In the genomic region with DNA sequence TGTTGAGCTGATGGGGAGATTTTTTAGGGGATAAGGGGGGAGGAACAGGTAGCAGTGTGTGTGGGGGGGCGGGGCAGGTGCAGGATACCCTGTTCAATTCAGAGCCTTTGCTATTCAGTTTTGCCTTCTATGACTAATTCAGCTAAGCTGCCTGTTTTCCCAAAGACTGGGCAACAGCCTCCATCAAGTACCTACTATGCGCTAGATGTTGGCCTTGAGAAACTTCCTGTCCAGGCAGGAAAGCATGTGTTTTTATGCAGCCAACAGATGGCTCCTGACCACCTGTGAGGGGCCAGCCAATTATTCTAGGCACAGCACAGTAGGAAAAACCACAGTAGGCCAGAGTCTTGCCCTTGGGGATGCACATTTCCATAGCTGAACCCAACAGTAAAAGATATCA, we compare ENCODE assay signal across 26 mouse cellular contexts. TPM values are rescaled to one million over a fixed set of nuclear protein-coding genes. Genes with fewer than 3 reads are reported as not detected.
DNase-seq lines count a peak whose midpoint lies in the region; ATAC-seq lines count a peak whose summit lies in the region.
"Had no signal": no experiment of that assay in that cellular context is flagged by ENCODE, and none has a peak within 500 bp of the region (broad histone marks: within the 10 kb centered on the region; RNA-seq: fewer than 3 reads in every experiment).

No protein-coding gene starts in this region.

- ATAC-seq in hindbrain, embryonic 14.5 days (ENCODE audit: low FRiP score), result no peak
- no peak for ATAC-seq in hindbrain, embryonic 12.5 days (ENCODE audit: low FRiP score)
- ATAC-seq in midbrain, embryonic 15.5 days (replicated peaks), result no peak
- ATAC-seq in forebrain, embryonic 16.5 days, result no peak
- ATAC-seq in activated CD4-positive, CD25-positive, alpha-beta regulatory T cell, adult 4 months, result no peak
- ATAC-seq: liver, embryonic 12.5 days; liver, postnatal 0 days had no signal

- H3K4me2 ChIP-seq in hindbrain, embryonic 14.5 days (replicated peaks), result no peak overlapping the region
- no peak overlapping the region for H3K4me2 ChIP-seq in hindbrain, embryonic 12.5 days (replicated peaks)
- no peak overlapping the region for H3K4me2 ChIP-seq in midbrain, embryonic 15.5 days
- H3K4me2 ChIP-seq in forebrain, embryonic 16.5 days (ENCODE audit: low read length), result no peak overlapping the region
- H3K4me2 ChIP-seq: embryonic facial prominence, embryonic 12.5 days; heart, embryonic 13.5 days; hindbrain, embryonic 13.5 days; kidney, embryonic 15.5 days; liver, embryonic 12.5 days had no signal

- peaks cover 3% of the 10 kb centered on the region; the same call in 1 of the 2 replicates for H3K4me1 ChIP-seq in hindbrain, embryonic 14.5 days (replicated peaks; ENCODE audit: control insufficient read depth, insufficient read depth, low read length)
- 0 out of 2 replicates have a peak, but pooled peaks cover 2% of the 10 kb centered on the region for H3K4me1 ChIP-seq in hindbrain, embryonic 12.5 days
- peaks cover 12% of the 10 kb centered on the region; the same call in 1 of the 2 replicates for H3K4me1 ChIP-seq in midbrain, embryonic 15.5 days
- no peaks in the 10 kb centered on the region for H3K4me1 ChIP-seq in midbrain, embryonic 10.5 days
- peaks cover 23% of the 10 kb centered on the region for H3K4me1 ChIP-seq in forebrain, embryonic 16.5 days (replicated peaks; ENCODE audit: control insufficient read depth, insufficient read depth, low read length)
- H3K4me1 ChIP-seq: embryonic facial prominence, embryonic 12.5 days had no signal

- no peaks in the 10 kb centered on the region for H3K9me3 ChIP-seq in hindbrain, embryonic 14.5 days (ENCODE audit: control insufficient read depth, low read length)
- no peaks in the 10 kb centered on the region for H3K9me3 ChIP-seq in hindbrain, embryonic 12.5 days (replicated peaks)
- no peaks in the 10 kb centered on the region for H3K9me3 ChIP-seq in midbrain, embryonic 15.5 days
- H3K9me3 ChIP-seq in midbrain, embryonic 10.5 days (replicated peaks), result no peaks in the 10 kb centered on the region
- no peaks in the 10 kb centered on the region for H3K9me3 ChIP-seq in forebrain, embryonic 16.5 days (ENCODE audit: control insufficient read depth, low read length)
- H3K9me3 ChIP-seq: embryonic facial prominence, embryonic 12.5 days; heart, embryonic 13.5 days; hindbrain, embryonic 13.5 days; kidney, embryonic 15.5 days; liver, embryonic 12.5 days had no signal

- peak overlapping the region; percentile 57; the same call in 1 of the 2 replicates for H3K27ac ChIP-seq in hindbrain, embryonic 14.5 days
- no peak overlapping the region for H3K27ac ChIP-seq in hindbrain, embryonic 12.5 days
- peak overlapping the region; percentile 5; the same call in 1 of the 2 replicates for H3K27ac ChIP-seq in midbrain, embryonic 15.5 days
- H3K27ac ChIP-seq in midbrain, embryonic 10.5 days (replicated peaks), result no peak overlapping the region
- peak overlapping the region; percentile 54 for H3K27ac ChIP-seq in forebrain, embryonic 16.5 days (ENCODE audit: low read length)
- H3K27ac ChIP-seq: embryonic facial prominence, embryonic 12.5 days; hindbrain, embryonic 13.5 days; kidney, embryonic 15.5 days; layer of hippocampus, adult 2 months; left cerebral cortex, adult 2 months; liver, embryonic 12.5 days; macrophage; stomach, postnatal 0 days had no signal

- H3K27me3 ChIP-seq in hindbrain, embryonic 14.5 days (ENCODE audit: control insufficient read depth, insufficient read depth, low read length), result no peaks in the 10 kb centered on the region
- peaks cover 4% of the 10 kb centered on the region; the same call in 1 of the 2 replicates for H3K27me3 ChIP-seq in hindbrain, embryonic 12.5 days
- no peaks in the 10 kb centered on the region for H3K27me3 ChIP-seq in midbrain, embryonic 15.5 days (replicated peaks)
- H3K27me3 ChIP-seq in midbrain, embryonic 10.5 days (ENCODE audit: low read depth, poor library complexity, severe bottlenecking), result no peaks in the 10 kb centered on the region
- no peaks in the 10 kb centered on the region for H3K27me3 ChIP-seq in forebrain, embryonic 16.5 days (replicated peaks; ENCODE audit: control insufficient read depth, insufficient read depth, low read length)
- H3K27me3 ChIP-seq: embryonic facial prominence, embryonic 12.5 days; hindbrain, embryonic 13.5 days; kidney, embryonic 15.5 days had no signal

- 91% methylated on average over 2 of the region's 2 CpGs for WGBS in hindbrain, embryonic 14.5 days
- WGBS in hindbrain, embryonic 12.5 days, result 77% methylated on average over 2 of the region's 2 CpGs
- 89% methylated on average over 2 of the region's 2 CpGs for WGBS in midbrain, embryonic 15.5 days
- WGBS in midbrain, embryonic 10.5 days, result 91% methylated on average over 2 of the region's 2 CpGs
- WGBS in forebrain, embryonic 16.5 days, result 73% methylated on average over 2 of the region's 2 CpGs

- no peaks in the 10 kb centered on the region for H3K36me3 ChIP-seq in hindbrain, embryonic 14.5 days (replicated peaks; ENCODE audit: control insufficient read depth, insufficient read depth)
- H3K36me3 ChIP-seq in hindbrain, embryonic 12.5 days, result no peaks in the 10 kb centered on the region
- no peaks in the 10 kb centered on the region for H3K36me3 ChIP-seq in midbrain, embryonic 15.5 days (replicated peaks)
- no peaks in the 10 kb centered on the region for H3K36me3 ChIP-seq in midbrain, embryonic 10.5 days
- peaks cover 2% of the 10 kb centered on the region; the same call in 1 of the 2 replicates for H3K36me3 ChIP-seq in forebrain, embryonic 16.5 days (ENCODE audit: control insufficient read depth, insufficient read depth)
- H3K36me3 ChIP-seq: embryonic facial prominence, embryonic 12.5 days; heart, embryonic 13.5 days; hindbrain, embryonic 13.5 days; kidney, embryonic 15.5 days; liver, embryonic 12.5 days had no signal

- no peak overlapping the region for H3K4me3 ChIP-seq in hindbrain, embryonic 14.5 days (replicated peaks; ENCODE audit: low read length)
- no peak overlapping the region for H3K4me3 ChIP-seq in hindbrain, embryonic 12.5 days
- H3K4me3 ChIP-seq in midbrain, embryonic 15.5 days, result no peak overlapping the region
- no peak overlapping the region for H3K4me3 ChIP-seq in midbrain, embryonic 10.5 days
- no peak overlapping the region for H3K4me3 ChIP-seq in forebrain, embryonic 16.5 days (replicated peaks; ENCODE audit: low read length)
- H3K4me3 ChIP-seq: embryonic facial prominence, embryonic 12.5 days; heart, embryonic 13.5 days; hindbrain, embryonic 13.5 days; kidney, embryonic 15.5 days; layer of hippocampus, adult 2 months; left cerebral cortex, adult 2 months; liver, embryonic 12.5 days had no signal

- H3K9ac ChIP-seq in hindbrain, embryonic 14.5 days, result no peak overlapping the region
- no peak overlapping the region for H3K9ac ChIP-seq in hindbrain, embryonic 12.5 days
- H3K9ac ChIP-seq in midbrain, embryonic 15.5 days, result no peak overlapping the region
- H3K9ac ChIP-seq in forebrain, embryonic 16.5 days (replicated peaks; ENCODE audit: low read depth, low read length), result no peak overlapping the region
- H3K9ac ChIP-seq: embryonic facial prominence, embryonic 12.5 days; heart, embryonic 13.5 days; hindbrain, embryonic 13.5 days; kidney, embryonic 15.5 days; liver, embryonic 12.5 days; liver, postnatal 0 days had no signal

- DNase-seq in hindbrain, embryonic 14.5 days (ENCODE audit: low spot score), result no peak
- no peak for DNase-seq in midbrain, embryonic 10.5 days (ENCODE audit: low spot score)
- DNase-seq in left cerebral cortex, adult 8-10 months (ENCODE audit: low spot score in 2 of 2), result no peak
- DNase-seq: B cell, adult 2 months; embryo, embryonic 11 days; kidney, adult 18-20 months; liver, postnatal 0 days; right cerebral cortex, adult 18-20 months; spleen, adult 18-20 months; thymus, adult 18-20 months; thymus, postnatal 25 days had no signal

RNA-seq across cellular contexts. Expression of gene Kcnn3, which starts 15.2 kb away (rescaled TPM):
- 7.3 and 7.7 TPM in 2 replicates for polyA plus RNA-seq in hindbrain, embryonic 14.5 days (2014; fragmentation: Nextera tagmentation; extraction: Ambion mirVana)
- polyA plus RNA-seq in hindbrain, embryonic 12.5 days (2016; fragmentation: Nextera tagmentation; extraction: Ambion mirVana), result 4.0 and 4.2 TPM in 2 replicates
- 8.5 and 8.7 TPM in 2 replicates for polyA plus RNA-seq in midbrain, embryonic 15.5 days (2015; fragmentation: Nextera tagmentation; extraction: Ambion mirVana)
- 0.68 and 1.1 TPM in 2 replicates for polyA plus RNA-seq in midbrain, embryonic 10.5 days (2016; fragmentation: Nextera tagmentation; extraction: Ambion mirVana)
- 8.1 and 8.2 TPM in 2 replicates for polyA plus RNA-seq in forebrain, embryonic 16.5 days (2015; fragmentation: Nextera tagmentation; extraction: Ambion mirVana)
- not detected for polyA plus RNA-seq in activated CD4-positive, CD25-positive, alpha-beta regulatory T cell, adult 4 months (2017; shearing (Covaris generic))
- 10 to 100 TPM; 20.8 to 25.7 (median 23.3) TPM for total RNA-seq in left cerebral cortex, adult 8-10 months (2022)
- total RNA-seq: megakaryocyte-erythroid progenitor cell, adult 5-6 weeks; neutrophil, adult 5-6 weeks had no signal
- polyA plus RNA-seq: liver, embryonic 12.5 days had no signal

Comparison
In these comparisons a context has a peak if more than half of its experiments do, and no peak if none do; other contexts are left out.
1. H3K27ac ChIP-seq: peak in hindbrain, embryonic 14.5 days (single experiment), midbrain, embryonic 15.5 days (single experiment) and forebrain, embryonic 16.5 days (single experiment); none in hindbrain, embryonic 12.5 days (single experiment) and midbrain, embryonic 10.5 days (single experiment).